Mouse (Mus musculus): ENCODE data around the gene Tmem117. TPM values are rescaled to one million over a fixed set of nuclear protein-coding genes. Genes with fewer than 3 reads are reported as not detected.

The Tmem117 gene
- not detected in 2 replicates for total RNA-seq (2014; fragmentation: Nextera tagmentation)
- not detected in 2 replicates for total RNA-seq (2017)

DNA sequence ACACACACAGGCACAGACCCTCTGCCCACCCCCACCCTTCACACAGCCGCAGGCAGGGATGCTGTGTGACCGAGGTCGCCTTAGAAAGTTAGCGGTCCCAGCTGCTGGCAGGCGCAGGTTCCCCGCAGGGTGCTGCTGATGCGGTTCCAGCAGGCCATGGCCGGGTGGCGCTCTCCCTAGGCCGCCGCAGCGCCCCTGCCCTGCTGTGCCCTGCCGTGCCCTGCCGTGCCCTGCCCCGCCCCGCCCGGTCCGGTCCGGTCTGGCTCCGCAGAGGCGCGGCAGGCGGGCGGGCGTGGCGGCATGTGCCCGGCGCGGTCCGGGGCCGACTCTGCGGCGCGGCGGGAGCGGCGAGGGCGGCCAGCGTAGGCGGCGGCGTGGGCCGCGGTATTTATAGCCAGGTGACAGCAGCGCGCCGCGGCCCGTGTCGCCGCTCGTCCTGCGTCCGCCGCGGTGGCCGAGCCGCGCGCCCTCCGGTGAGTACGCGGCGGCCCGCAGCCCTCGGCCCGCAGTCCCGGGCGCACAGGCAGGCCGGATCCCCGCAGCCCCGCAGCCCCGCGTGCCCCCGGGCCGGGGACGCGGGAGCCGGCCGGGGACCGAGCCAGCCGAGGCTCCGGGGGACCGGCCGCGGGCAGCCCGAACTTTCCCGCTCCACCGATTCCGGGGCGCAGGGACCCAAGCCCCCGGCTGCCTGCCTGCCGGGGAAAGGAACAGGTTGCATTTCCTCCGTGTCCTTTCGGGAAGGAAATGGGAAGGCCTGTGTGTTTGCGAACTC is at the start of gene Tmem117:
Gene Tmem117 (plus strand): TSS at position 403 of the 772 bp plus-strand sequence.
- peak; percentile 85 for ATAC-seq (replicated peaks; ENCODE audit: poor library complexity, severe bottlenecking)

DNA sequence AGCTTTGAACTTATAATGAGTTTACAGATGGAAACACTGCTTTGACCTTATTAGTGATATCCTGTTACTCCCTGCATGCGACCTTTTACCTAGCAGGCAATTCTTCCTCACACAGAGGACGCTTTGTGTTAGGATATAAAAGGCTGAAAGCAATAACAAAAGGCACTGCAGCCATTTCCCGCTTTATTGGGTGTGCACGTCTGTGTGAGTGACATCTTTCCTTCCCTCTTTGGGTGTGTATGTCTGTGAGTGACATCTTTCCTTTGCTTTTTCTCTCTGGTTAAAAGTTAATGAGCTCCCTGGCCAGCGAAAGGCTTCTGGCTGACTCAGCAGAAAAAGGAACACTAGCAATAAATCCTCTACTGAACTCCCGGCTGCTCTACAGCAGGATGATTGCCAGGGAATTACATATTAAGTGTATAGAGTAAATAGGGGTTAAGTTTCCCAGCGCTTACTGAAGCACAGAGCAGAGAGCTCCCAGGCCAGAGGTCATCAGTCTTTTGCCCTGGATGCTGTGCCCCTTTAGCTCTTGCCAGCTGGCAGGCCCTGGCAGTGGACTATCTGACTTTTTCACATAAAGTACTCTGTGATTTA is 46.9 kb upstream of the Tmem117 start:
- no peak for ATAC-seq (replicated peaks; ENCODE audit: poor library complexity, severe bottlenecking)

DNA sequence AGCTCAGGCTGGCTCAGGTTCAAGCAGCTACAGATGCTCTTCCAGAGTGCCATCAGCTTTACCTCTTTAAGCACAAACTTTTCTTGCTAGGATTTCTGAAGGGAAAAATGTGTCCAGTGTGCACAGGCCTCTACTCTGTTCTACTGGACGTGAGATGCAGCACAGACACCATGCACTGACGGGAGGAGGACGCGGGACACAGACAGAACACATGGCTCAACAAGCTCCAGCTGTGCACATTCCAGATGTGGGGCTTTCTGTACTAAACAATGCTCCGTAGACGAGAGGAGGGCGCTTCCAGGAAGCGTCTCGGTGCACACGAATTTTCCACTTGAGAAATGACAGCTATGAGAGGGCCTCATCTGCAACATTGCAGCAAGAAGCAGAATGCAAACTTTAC is 45.9 kb upstream of the Tmem117 start:
- ATAC-seq (replicated peaks; ENCODE audit: poor library complexity, severe bottlenecking), result no peak

DNA sequence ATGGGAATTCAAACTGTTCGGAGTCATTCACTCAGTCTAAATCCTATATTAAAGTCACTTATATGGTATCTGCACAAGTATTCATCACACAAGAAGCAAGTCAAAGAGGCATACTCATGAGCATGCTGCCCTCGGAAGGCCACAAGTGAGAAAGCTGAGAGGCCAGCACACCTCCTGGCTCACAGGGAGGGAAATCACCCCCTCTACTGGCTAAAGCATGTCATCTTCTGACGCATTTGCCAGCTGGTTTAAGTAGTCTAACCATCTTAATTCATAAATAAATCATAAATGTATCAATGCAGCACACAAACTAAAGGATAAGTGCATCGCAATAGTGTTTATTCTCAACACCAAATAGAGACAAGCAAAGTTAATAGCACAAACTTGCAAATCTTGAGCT is 44.3 kb upstream of the Tmem117 start:
- no peak for ATAC-seq (replicated peaks; ENCODE audit: poor library complexity, severe bottlenecking)

DNA sequence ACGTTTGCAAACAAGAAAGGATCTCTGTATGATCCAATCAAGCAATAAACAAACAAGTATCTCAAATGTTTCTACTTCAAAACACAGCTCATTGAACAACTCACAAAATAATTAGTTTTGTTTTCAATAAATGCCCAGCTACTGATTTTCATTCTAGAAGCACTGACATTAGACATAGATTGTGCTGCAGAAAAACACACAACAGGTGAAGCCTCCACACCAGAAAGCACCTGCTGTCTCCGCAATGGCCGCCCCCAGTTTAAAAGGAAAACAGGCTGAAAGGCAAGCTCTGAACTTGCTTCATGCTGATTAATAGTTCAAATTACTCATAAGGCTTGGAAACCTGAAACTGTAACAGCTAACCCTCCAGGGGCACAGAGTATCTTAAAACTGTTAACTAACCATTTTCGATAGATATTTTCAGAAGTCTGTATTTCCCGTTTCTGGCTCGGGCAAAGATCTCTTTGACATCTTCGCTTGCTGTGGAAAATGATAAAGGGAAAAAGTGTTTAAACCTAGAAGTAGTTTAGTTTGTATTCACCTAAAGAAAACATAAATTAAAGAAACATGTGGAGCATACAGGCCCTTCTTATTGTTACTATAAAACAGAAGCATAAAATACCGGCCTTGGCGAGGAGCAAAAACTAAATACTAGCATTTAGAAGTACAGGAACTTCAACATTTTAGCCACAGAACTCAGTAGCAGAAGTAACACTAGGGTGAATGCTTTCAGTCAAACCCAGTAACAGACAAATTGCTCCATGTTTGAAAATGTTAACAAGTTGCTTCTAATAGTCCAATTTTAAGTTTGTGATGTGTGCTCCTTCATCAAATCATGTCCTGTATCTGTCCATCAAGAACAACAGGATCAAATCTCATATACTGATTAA is 41.0 kb upstream of the Tmem117 start:
- no peak for ATAC-seq (replicated peaks; ENCODE audit: poor library complexity, severe bottlenecking)

DNA sequence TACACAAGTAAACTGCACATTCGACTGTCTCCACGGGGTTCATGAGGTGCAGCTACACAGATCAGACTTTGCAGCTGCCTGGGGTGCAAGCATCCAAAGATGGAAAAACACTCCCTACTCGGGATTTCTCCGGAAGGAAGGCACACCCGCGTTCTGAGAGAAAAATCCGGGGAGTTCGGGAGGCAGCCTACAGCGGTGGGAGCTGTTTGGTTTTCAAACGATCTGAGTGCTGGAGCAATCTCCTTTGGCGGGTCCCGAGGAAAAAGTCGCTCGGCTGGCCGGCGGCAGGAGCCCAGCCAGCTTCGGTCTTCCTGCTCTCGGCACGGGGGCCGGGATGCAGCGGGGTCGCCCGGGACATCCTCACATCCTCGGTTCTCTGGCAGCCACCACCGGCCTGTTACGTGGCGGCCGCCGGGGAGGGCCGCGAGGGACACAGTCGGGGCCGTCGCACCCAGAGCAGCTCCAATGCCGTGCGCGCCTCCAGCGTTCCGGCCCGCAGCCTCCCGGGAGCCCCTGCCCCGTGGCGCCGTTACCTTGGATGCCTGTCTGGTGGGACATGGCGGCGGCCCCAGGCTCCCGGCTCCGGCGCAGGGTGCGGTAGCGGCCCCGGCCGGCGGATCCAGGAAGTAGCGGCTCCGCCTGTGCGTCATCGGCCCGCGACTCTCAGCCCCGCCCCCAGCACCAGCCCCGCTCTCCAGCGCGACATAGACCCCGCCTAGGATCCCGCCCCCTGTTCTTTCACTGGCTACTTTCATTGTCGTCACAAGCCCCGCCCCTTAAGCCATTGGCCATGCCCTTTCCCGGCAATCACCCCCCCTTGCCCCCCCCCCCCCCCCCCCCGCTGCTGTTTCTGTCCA is 39.6 kb upstream of the Tmem117 start, which contains the start of gene Twf1:
Gene Twf1 (minus strand): TSS at position 671 of the 857 bp plus-strand sequence.
- peak; percentile 93 for ATAC-seq (replicated peaks; ENCODE audit: poor library complexity, severe bottlenecking)

DNA sequence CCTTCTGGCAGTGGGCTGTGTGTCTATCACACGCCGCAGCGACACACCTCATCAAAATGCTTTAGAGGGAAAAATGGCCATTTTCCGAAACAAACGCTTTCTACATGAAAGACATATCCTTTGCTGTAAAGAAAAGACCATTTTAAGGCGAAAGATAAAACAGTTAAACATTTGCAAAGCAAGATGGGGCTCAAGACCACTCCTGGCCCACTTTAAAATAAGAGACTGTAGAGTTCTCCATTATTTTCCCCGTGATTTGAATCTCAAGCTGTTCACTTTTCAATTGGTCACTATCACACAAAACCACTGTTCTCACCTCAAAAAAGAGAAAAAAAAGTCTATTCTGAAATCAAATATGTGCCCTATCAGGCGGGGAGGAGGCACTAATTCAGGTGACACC is 38.9 kb upstream of the Tmem117 start:
- ATAC-seq (replicated peaks; ENCODE audit: poor library complexity, severe bottlenecking), result no peak

DNA sequence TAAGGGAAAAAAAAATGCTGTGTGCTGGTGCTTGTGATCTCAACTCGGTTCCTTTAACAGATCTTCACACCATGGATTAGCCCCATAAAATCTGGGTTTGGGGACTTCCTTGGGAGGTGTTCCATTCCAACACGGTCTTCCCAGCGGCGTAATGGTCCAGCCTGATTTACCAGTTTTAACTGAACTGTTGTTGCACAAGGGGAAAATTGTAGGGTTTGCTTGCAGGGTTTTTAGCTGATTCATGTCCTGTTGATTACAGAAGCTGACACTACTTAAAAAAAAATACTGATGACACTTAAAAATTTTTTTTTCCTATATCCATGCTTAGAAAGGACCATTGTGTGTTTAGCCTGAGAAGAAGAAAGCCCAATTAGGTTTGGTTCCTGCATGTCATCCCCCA is 37.7 kb upstream of the Tmem117 start:
- ATAC-seq (replicated peaks; ENCODE audit: poor library complexity, severe bottlenecking), result peak; percentile 29

DNA sequence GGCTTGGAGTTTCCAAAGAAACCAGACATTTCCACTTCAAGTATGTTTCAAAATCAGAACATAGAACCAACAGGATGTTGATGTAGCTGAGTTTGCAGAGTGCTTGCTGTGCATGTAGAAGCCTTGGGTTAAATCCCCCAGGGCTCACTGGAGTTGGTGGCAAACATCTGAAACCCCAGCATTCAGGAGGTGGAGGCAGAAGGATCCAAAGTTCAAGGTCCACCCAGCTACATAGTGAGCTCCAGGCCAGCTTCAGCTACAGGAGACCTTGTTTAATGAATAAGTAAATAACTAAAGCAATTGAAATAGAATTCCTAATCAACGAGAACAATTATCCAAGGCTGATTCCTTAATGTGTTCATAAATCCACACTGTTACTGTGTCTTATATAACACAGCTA is 35.4 kb upstream of the Tmem117 start:
- ATAC-seq (replicated peaks; ENCODE audit: poor library complexity, severe bottlenecking), result no peak

DNA sequence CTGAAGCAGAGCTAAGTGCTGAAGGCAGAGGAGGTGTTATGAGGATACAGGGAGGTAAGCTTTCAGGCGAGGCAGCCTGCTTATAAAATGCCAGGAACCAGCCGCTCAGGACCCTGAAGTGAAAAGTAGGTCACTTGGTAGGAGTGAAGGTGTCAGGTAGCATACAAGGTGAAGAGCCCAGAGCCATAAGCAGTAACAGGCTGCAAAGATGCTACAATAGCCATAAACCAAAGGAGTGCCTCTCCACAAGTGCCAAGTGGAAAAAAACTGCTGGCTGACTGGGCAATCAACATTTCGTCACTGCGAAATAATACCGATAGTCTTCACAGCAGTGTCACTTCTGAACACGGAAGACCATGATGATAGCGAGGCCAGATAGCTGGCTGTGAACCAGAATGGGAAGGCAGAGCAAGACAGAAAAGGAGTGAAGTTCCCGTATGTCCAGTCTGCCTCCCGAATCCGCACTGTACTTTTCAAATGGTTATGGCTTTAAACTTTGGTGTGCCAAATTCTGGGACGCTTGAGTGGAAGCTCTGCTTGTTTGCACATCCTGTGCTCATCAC is 28.8 kb upstream of the Tmem117 start:
- ATAC-seq (replicated peaks; ENCODE audit: poor library complexity, severe bottlenecking), result no peak

DNA sequence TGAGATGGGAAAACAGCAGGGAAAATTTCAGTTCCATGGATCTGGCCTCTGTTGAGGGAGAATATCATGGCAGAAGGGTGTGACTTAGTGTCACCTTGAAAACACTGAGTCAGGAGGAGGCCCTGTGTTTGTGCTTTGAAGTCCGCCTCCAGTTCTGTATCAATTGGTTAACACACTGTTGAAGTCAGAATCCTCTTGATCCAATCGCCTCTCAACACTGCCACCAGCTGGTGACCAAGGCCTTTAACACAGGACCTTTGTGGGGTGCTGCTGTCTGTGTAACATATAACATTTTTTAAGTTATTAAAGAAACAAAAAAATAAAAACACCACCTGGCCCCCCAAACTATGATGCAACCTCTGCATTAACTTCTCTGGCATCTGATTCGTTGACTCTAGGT is 27.7 kb upstream of the Tmem117 start:
- ATAC-seq (replicated peaks; ENCODE audit: poor library complexity, severe bottlenecking), result peak; percentile 97

DNA sequence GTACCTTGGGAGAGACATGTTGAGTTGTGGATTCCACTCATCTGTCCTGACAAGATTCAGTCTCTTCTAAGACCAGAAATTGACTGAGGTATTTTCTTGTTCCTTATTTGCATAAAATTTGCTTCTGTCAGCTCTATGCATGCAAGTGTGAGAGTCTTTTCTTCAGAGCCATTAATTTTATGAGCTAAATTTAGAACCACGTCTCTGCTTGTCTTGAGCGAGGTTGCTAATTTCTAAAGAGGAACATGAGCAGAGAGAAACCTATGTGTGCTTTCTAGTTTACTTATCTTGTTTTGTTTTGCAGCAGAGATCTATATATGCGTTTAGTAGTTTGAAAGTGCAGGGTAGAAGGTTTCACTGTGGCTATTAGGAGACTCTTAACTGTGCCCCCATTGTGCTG is 26.6 kb upstream of the Tmem117 start:
- ATAC-seq (replicated peaks; ENCODE audit: poor library complexity, severe bottlenecking), result no peak

DNA sequence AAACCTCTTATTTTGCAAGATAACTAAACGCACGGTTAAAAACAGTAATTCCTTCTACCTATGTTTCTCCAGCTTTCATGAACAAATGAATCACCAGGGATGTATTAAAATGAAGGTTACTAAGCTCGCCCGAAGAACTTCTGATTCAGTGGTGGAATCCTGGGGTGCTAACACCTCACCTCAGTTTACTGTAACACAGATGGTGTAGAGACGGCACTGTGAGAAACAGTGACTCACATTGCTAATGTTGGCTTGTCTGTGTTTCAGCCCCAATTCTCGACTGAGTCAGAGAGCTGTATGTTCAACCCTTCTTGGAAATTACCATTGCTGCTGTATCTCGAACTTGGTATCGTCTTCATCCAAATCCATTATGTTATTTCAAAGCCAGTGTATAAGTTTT is 21.3 kb upstream of the Tmem117 start:
- ATAC-seq (replicated peaks; ENCODE audit: poor library complexity, severe bottlenecking), result no peak

DNA sequence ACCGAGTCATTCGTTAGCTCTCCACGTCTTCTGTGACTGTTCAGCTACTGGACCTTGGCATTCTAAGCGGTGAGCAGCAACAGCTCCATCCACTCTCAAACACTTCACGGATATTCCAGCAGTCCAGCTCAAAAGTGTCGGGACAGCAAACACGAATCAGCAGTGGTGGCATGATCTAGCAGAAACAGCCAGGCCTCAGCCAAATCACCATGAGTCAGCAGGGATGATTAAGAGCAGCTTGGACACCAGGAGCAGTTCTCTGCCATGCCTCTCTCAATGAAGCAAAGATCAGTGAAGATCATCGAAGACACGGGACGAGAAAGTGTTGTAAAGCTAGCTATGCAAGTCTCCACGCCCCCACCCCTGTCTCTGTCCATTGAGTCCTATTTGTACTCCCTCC is 13.0 kb upstream of the Tmem117 start:
- ATAC-seq (replicated peaks; ENCODE audit: poor library complexity, severe bottlenecking), result no peak

DNA sequence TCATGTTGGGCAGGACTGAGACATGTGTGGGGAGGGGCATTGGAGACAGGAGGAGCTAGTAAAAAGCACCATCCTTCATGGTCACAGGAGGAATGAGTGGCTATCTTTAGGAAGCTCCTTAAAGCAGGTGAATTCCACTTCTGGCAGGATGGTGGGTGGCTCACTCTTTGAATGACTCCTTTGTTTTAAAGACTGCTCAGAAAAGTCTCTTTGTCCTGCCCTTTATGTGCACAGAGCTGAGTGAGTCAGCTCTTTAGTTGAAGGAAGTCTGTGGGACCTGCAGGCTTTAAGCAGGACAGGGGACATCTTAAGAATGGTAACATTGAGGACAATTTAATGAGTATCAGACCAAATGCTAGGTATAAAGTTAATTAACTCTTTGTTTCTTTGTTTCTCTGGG is 8.1 kb upstream of the Tmem117 start:
- no peak for ATAC-seq (replicated peaks; ENCODE audit: poor library complexity, severe bottlenecking)

DNA sequence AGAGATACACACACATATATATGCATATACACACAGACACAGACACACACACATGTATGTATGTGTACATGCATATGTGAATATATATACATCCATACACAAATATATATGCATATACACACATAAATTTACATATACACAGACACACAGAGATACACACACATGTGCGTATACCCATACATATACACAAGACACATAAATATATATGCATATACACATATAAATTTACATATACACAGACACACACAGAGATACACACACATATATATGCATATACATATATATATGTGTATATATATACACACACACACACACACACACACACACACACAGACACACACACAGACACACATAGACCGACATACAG is 586 bp upstream of the Tmem117 start:
- ATAC-seq (replicated peaks; ENCODE audit: poor library complexity, severe bottlenecking), result no peak

DNA sequence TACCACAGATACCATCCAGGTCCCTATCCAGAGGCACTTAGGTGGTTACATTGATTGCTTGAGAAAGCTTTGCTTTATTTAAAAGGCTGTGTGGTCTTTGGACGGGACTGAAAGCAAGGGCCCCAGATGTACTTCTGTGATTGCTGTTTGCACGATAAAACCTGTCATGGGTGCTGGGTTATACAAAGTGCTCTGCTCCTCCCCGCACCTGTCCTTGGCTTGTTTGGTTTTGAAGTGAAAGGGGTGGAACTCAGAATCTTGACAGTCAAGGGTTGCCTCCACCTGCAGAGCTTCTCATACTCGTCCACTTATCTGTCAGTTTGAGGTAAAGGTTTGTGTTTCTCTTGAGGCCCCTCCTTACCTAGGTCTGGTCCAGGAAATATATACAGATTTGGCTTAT is 1.5 kb downstream of the Tmem117 start:
- ATAC-seq (replicated peaks; ENCODE audit: poor library complexity, severe bottlenecking), result no peak

DNA sequence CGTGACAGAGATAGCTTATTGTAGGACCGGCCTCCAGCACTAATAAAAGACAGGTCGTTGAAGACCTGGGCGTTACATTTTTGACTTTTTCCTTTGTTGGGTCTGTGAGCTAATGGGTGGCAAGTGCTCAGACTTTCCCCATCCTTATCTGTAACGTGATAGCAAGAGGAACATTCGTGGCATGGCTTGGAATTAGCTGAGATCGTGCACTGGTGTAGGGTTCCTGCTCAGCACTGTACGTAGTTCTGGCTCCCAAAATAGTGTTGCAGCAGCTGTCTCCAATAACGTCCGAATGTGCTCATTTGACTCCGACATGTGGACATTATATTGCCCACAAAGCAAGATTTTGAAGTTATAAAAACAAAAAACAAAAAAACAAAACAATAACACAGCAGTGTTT is 5.5 kb downstream of the Tmem117 start:
- ATAC-seq (replicated peaks; ENCODE audit: poor library complexity, severe bottlenecking), result no peak

DNA sequence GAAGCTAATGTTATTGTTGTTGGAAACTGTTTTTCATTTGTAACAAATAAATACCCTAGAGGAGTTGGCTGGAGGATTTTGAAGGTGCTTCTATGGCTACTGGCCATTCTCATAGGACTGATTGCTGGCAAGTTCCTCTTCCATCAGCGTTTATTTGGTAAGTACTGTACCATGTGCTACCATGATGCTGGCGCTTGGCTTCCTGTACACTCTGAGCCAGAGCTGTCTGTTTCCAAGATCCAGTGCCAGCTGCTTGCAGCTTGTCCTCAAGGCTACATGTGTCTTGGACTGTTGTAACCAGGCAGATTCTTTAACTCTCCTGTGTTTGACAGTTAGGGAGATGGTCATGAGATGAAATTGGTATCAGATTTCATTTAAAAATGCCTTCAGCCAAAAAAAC is 9.2 kb downstream of the Tmem117 start:
- no peak for ATAC-seq (replicated peaks; ENCODE audit: poor library complexity, severe bottlenecking)

DNA sequence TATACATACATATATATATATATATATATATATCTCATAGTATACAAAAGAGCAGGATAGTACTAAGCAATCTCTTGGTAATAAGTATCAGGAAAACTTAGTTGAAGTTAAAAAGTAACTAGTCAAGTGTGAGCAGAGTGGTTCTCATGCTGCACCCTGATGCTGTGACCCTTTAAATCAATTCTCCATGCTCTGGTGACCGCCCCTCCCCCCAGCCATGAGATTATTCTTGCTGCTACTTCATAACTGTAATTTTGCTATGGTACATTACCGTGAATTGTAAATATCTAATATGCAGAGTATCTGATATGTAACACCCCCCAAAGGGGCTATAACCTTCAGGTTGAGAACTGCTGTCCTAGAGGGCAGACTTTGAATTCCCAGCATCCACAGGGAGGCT is 10.1 kb downstream of the Tmem117 start:
- no peak for ATAC-seq (replicated peaks; ENCODE audit: poor library complexity, severe bottlenecking)
